Mouse (Mus musculus) liver, adult 2 months (tissue): ENCODE results near the gene Col23a1.

Experiments
- CTCF ChIP-seq: fragments of 200-500 bp; IDR thresholded peaks from 2 replicates; pipeline ENCODE4 v1.5.1; 2011; ENCODE audit warnings: low read depth, low read length, control low read depth
- POLR2A ChIP-seq: fragments of 200-500 bp; IDR thresholded peaks from 2 replicates; pipeline ENCODE4 v1.6.1; 2011; ENCODE audit warnings: low read length, control low read depth; ENCODE audit not compliant: insufficient read depth; ENCODE audit errors: extremely low read depth

DNA sequence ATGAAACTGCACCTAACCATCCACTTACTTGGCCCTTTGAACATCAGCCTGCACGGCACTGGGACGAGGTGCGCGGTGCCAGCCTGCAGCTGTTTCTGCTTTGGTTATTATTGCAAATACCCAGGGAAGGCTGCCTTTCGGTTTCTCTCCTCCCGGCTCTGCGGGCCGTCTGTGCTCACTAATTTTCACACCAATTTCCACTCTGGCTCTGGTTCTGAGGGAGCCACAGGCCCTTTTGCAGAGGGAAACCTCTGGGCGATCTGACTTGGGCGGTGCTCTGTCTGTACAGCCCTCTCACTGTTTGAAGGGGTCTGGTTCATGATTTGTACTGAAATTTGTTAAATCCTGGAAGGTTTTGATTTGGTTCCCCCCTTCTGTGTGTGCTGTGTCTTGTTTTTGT, 100.0 kb downstream of the Col23a1 start:
- TF ChIP-seq CTCF: no peak
- TF ChIP-seq POLR2A: no peak
